Mouse (Mus musculus): ENCODE data around the gene Wdr20. TPM values are rescaled to one million over a fixed set of nuclear protein-coding genes. Genes with fewer than 3 reads are reported as not detected.

Gene Wdr20
- polyA plus RNA-seq, 2 experiments from 2014 or later: 24.7 to 31.4 TPM

Other genes with a start within 250 kb of the Wdr20 start
- 10 to 100 TPM; 26.9 to 37.5 TPM for gene Dync1h1, start 136.5 kb upstream of the Wdr20 start, polyA plus RNA-seq (2017; shearing (Covaris generic))
- under 1 TPM in 1 of 2 experiments, not detected in 1; 0.58 TPM for gene 1700001K19Rik, start 55.3 kb upstream of the Wdr20 start, polyA plus RNA-seq (2017; shearing (Covaris generic))
- gene Hsp90aa1, start 35.2 kb upstream of the Wdr20 start, polyA plus RNA-seq (2017; shearing (Covaris generic)): 100 to 1,000 TPM; 163 to 197 TPM
- gene Mok, start 103.0 kb downstream of the Wdr20 start, polyA plus RNA-seq (2017; shearing (Covaris generic)): under 1 TPM; 0.22 to 0.29 TPM
- gene Zfp839, start 112.3 kb downstream of the Wdr20 start, polyA plus RNA-seq (2017; shearing (Covaris generic)): 1 to 10 TPM; 1.2 to 2.2 TPM
- 10 to 100 TPM; 34.1 to 38.1 TPM for gene Cinp, start 151.2 kb downstream of the Wdr20 start, polyA plus RNA-seq (2017; shearing (Covaris generic))
- 1 to 10 TPM in 1 of 2 experiments, under 1 TPM in 1; 0.61 to 1.2 TPM for gene Tecpr2, start 151.3 kb downstream of the Wdr20 start, polyA plus RNA-seq (2017; shearing (Covaris generic))
- 1 to 10 TPM in 1 of 2 experiments, under 1 TPM in 1; 0.74 to 1.2 TPM for gene Ankrd9, start 241.1 kb downstream of the Wdr20 start, polyA plus RNA-seq (2017; shearing (Covaris generic))